Mouse (Mus musculus) liver, embryonic 14.5 days (tissue): Measurements from ENCODE around the gene Car5b. TPM values are rescaled to one million over a fixed set of nuclear protein-coding genes. Genes with fewer than 3 reads are reported as not detected.

Experiments used
- ATAC-seq: fragments of 200-750 bp; cut with Nextera tagmentation; 2 replicates; pipeline ENCODE4 v1.8.0; 2017; ENCODE audit warnings: moderate number of reproducible peaks, mild to moderate bottlenecking, moderate library complexity; ENCODE audit not compliant: insufficient read depth
- DNase-seq, 3 experiments: peaks; one replicate each; pipeline ENCODE4 v3.0.0-alpha.2; 2012 to 2013; ENCODE audit warnings: low read depth in 3 of 3, low spot score in 3 of 3
- H3K27ac ChIP-seq: fragments of 300-500 bp; sonication (generic); 2 replicates; pipeline ENCODE4 v1.5.1; 2014; ENCODE audit warnings: moderate library complexity, mild to moderate bottlenecking, control low read depth, inconsistent platforms
- H3K27me3 ChIP-seq: fragments of 300-500 bp; sonication (generic); 2 replicates; pipeline ENCODE4 v1.6.1; 2014; ENCODE audit warnings: mild to moderate bottlenecking, low read length, moderate library complexity; ENCODE audit not compliant: control insufficient read depth, insufficient read depth
- H3K36me3 ChIP-seq: fragments of 300-500 bp; sonication (generic); replicated peaks from 2 replicates; pipeline ENCODE4 v1.6.1; 2014; ENCODE audit warnings: low read depth; ENCODE audit not compliant: control insufficient read depth, insufficient read depth
- H3K4me1 ChIP-seq, 2 experiments: fragments of 200-500 bp in 1 of 2; fragments of 300-500 bp in 1 of 2; sonication (generic) in 1 of 2; replicated peaks; 2 replicates each; pipeline ENCODE4 v1.6.1; 2012 to 2014; ENCODE audit warnings: antibody characterized with exemption in 1 of 2, inconsistent platforms in 1 of 2, low read length in 1 of 2; ENCODE audit not compliant: control insufficient read depth in 2 of 2, insufficient read depth in 2 of 2
- H3K4me2 ChIP-seq: fragments of 300-500 bp; sonication (generic); 2 replicates; pipeline ENCODE4 v1.6.1; 2014; ENCODE audit warnings: low read depth, mild to moderate bottlenecking, control low read depth, moderate library complexity
- H3K4me3 ChIP-seq, 2 experiments: fragments of 200-500 bp in 1 of 2; fragments of 300-500 bp in 1 of 2; sonication (generic) in 1 of 2; 2 replicates each; pipeline ENCODE4 v1.5.1; 2012 to 2014; ENCODE audit warnings: low read depth in 2 of 2, low read length in 2 of 2, mild to moderate bottlenecking in 2 of 2, control low read depth in 1 of 2, inconsistent platforms in 1 of 2, moderate library complexity in 1 of 2; ENCODE audit not compliant: insufficient read depth in 1 of 2
- H3K9ac ChIP-seq: fragments of 300-500 bp; sonication (generic); replicated peaks from 2 replicates; pipeline ENCODE4 v1.6.1; 2014; ENCODE audit warnings: mild to moderate bottlenecking, control low read depth, moderate library complexity
- H3K9me3 ChIP-seq: fragments of 300-500 bp; sonication (generic); 2 replicates; pipeline ENCODE4 v1.6.1; 2016; ENCODE audit warnings: low read length, mixed read lengths; ENCODE audit not compliant: control insufficient read depth
- CTCF ChIP-seq: IDR thresholded peaks from 2 replicates; pipeline ENCODE4 v1.5.1; 2016; ENCODE audit warnings: antibody characterized with exemption, low read depth, control low read depth
- EP300 ChIP-seq: IDR thresholded peaks from 2 replicates; pipeline ENCODE4 v1.6.1; 2016; ENCODE audit warnings: antibody characterized with exemption, low read depth
- WGBS: fragments of 180-500 bp; shearing (Covaris S2); extraction: QIAGEN DNeasy Blood & Tissue Kit; methylation state at CpG from one replicate; pipeline ENCODE4 v1.1.7; 2014; ENCODE audit not compliant: insufficient replicate concordance; 5-methylcytosine and 5-hydroxymethylcytosine counted together
- polyA plus RNA-seq, 2 experiments: library from polyadenylated mRNA; depleted of rRNA in 1 of 2; stranded (reverse) in 1 of 2; unstranded in 1 of 2; fragments of >200 nt; fragmentation: Nextera tagmentation in 1 of 2; extraction: Ambion mirVana in 1 of 2; gene quantifications; 2 replicates each; pipeline versions ENCODE4 v1.2.1 to v1.2.3; 2012 to 2014

Gene Car5b
- polyA plus RNA-seq (2012; rRNA removed) (0.09 and 0.10 TPM in 2 replicates), polyA plus RNA-seq (2014; fragmentation: Nextera tagmentation; extraction: Ambion mirVana) (0.05 and 0.06 TPM in 2 replicates)

DNA sequence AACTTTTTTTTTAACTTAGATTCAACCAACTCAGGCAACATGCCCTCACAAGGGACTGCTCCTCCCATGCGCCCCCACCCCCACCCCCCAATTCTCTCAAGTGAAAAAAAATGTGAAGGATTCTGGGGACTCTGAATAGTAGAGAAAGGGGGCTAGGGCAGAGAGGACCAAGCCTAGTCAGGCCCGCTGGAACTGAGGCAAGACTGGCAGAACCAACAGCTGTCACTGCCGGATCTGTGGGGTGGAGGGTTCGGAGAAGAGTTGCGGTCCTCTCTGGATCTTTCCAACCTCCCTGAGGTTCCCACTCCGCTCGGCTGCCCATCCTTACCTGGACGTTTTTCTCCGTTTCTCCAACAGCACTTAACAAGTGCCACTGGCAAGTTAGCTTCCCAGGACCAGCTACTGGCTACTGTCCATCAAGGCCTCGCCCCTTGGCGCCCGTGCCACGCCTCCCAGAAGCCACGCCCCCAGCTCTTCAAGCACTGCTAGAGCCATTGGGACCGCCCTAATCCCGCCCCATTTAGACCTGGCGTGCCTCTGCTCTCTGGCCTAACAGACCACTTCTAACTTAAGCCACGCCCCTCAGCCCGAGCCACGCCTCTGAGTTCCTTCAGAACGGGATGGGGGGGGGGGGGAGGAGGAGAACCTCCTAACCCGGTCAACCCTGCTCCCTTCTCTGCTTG, at the start of gene Car5b:
TSS of gene Car5b (minus strand) at position 391 of the 683 bp plus-strand sequence.
- 11% methylated on average over 22 of the region's 22 CpGs for WGBS
- Histone ChIP-seq H3K27ac (no peak within 1 kb of the TSS), H3K9ac (no peak within 1 kb of the TSS), H3K4me1 (no peaks in the 10 kb centered on the region), H3K27me3 (no peaks in the 10 kb centered on the region), H3K36me3 (no peaks in the 10 kb centered on the region), H3K4me3 (peak within 1 kb of the TSS; percentile 4 to 37; a peak in 2 of 4 replicates), H3K9me3 (no peaks in the 10 kb centered on the region), H3K4me2 (peak within 1 kb of the TSS; percentile 55)
- ATAC-seq (peak; percentile 96), DNase-seq (peak; percentile 72 to 77 (median 74))
- no peak for TF ChIP-seq CTCF
- no peak for TF ChIP-seq EP300

DNA sequence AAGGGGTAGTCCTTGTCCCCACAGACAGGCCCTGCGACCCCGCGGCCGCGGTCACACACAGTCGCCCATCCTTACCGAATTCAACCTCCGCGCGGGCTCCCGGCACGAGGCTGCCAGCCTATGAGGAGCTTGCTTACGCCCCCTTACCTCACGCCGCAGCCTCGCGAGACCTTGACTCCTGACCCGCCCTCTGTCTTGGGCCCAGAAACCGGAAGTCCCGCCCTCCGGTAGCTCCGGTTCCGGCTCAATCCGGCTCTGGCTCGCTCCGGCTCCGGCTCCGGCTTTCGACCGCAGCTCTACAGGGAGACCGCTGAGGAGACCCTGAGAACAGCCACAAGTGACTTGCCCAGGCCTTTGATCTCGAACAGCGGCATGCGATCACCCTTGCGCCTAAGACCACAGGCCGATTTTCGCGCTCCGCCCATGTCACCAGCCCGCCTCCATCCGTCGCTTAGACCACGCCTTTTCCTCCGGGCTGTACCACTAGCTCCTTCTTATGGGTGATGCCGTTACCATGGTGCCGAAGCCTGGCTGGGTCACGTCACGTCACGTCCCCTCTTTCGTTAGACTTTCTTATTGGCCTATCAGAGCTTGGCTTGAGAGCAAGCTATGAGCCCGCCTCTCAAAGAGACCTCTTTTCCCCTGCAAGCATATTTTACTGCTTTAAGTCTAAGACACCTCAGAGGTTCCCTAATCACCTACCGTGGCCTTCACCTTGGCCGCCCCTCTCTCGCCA, 48.4 kb upstream of the Car5b start, which contains the start of gene Siah1b:
TSS of gene Siah1b (minus strand) at position 454 of the 736 bp plus-strand sequence.
- H3K4me1 ChIP-seq, result peaks cover 0 to 3% of the 10 kb centered on the region in 2 experiments; a peak in 1 of 4 replicates
- H3K27me3 ChIP-seq, result no peaks in the 10 kb centered on the region
- peak; percentile 90 for DNase-seq
- H3K4me2 ChIP-seq, result peak within 1 kb of the TSS; percentile 74
- TF ChIP-seq CTCF (no peak), EP300 (peak; percentile 67; the same call in 1 of the 2 replicates)
- peak within 1 kb of the TSS; percentile 73 for H3K9ac ChIP-seq
- peaks cover 3% of the 10 kb centered on the region for H3K36me3 ChIP-seq
- H3K9me3 ChIP-seq, result no peaks in the 10 kb centered on the region
- peak within 1 kb of the TSS; percentile 63 for H3K27ac ChIP-seq
- peak within 1 kb of the TSS; percentile 77 to 83 for H3K4me3 ChIP-seq
- ATAC-seq, result peak; percentile 97
- 22% methylated on average over 50 of the region's 54 CpGs for WGBS

DNA sequence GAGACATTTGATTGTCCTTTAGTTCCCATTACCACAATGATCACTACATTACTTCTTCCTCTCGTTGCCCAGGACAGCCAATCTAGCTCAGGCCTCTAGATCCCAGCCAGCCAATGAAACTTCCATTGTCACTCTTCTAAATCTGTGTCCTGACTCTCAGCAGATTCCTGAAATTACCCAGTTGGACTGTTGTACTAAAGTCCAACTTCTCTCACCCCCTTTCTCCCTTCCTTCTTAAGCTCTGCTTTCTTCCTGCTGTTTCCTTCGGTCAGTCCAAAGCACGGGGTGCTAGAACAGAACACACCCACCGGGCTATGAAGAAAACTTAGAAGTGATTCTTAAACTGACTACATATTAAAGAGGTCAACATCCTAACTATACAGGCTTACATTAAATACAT, 41.2 kb upstream of the Car5b start:
- Histone ChIP-seq H3K4me1 (no peaks in the 10 kb centered on the region), H3K9me3 (no peaks in the 10 kb centered on the region), H3K36me3 (no peaks in the 10 kb centered on the region; the same call in 1 of the 2 replicates), H3K4me2 (no peak overlapping the region), H3K9ac (no peak overlapping the region), H3K27me3 (no peaks in the 10 kb centered on the region), H3K27ac (no peak overlapping the region), H3K4me3 (no peak overlapping the region)
- TF ChIP-seq EP300 (no peak), CTCF (no peak)
- no peak for ATAC-seq
- DNase-seq, result no peak
- WGBS, result 80% methylated on average over 4 of the region's 4 CpGs

DNA sequence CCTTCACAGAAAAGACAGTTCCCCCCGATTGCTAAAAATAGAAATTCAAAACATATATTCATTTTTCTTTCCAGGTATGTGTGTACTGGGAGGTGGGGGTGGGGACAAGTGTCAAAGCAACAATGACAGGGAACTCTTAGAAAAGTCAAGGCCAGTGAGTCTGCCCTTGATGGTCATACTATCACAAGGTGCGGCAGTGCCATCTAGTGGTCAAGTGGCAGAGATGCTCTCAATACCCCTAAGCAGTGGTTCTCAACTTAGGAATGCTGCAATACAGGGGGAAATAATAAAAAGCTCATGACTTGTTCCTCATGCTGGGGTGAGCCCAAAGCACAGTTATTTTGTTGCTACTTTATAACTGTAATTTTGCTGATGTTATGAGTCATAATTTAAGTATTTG, 38.4 kb upstream of the Car5b start:
- Histone ChIP-seq H3K4me1 (no peaks in the 10 kb centered on the region), H3K4me2 (no peak overlapping the region), H3K4me3 (no peak overlapping the region), H3K9ac (no peak overlapping the region), H3K27me3 (no peaks in the 10 kb centered on the region), H3K36me3 (no peaks in the 10 kb centered on the region; the same call in 1 of the 2 replicates), H3K27ac (no peak overlapping the region), H3K9me3 (no peaks in the 10 kb centered on the region)
- WGBS, result 7% methylated on average over 2 of the region's 2 CpGs
- DNase-seq (peak; percentile 50 to 56 (median 54)), ATAC-seq (peak; percentile 69)
- TF ChIP-seq CTCF (peak; percentile 85), EP300 (no peak)

DNA sequence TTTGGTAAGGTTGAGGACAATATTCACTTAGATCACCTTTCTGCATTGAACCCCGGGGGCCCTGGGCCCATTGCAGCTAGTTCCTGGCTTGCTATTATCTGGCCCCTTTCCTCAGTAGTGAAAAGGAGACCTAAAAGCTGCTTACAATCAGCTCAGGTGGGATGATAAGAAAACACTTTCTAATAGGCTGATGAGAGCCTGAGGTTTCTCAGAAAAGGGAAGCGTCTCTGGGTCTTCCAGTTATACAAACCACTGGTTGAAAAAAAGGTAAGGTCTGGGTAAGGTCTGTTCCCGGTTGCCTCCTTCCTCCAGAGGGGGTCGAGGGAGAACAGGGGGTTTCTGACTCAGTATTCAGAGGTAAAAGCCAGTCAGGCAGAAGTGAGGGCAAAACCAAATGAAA, 31.3 kb upstream of the Car5b start:
- no peaks in the 10 kb centered on the region for H3K27me3 ChIP-seq
- no peak overlapping the region for H3K27ac ChIP-seq
- no peaks in the 10 kb centered on the region for H3K36me3 ChIP-seq
- H3K4me3 ChIP-seq, result no peak overlapping the region
- 33% methylated on average over 4 of the region's 4 CpGs for WGBS
- TF ChIP-seq CTCF (no peak), EP300 (no peak)
- no peaks in the 10 kb centered on the region for H3K4me1 ChIP-seq
- no peak for ATAC-seq
- DNase-seq, result no peak
- H3K9me3 ChIP-seq, result no peaks in the 10 kb centered on the region
- no peak overlapping the region for H3K9ac ChIP-seq
- no peak overlapping the region for H3K4me2 ChIP-seq
